10 mouse cellular contexts compared by ENCODE assay signal in genomic region chr14:103777386-103777785, GRCm38 (mm10).
DNase-seq lines count a peak whose midpoint lies in the region; ATAC-seq and TF ChIP-seq lines count a peak whose summit lies in the region.
"Had no signal": no experiment of that assay in that cellular context is flagged by ENCODE, and none has a peak within 500 bp of the region (broad histone marks: within the 10 kb centered on the region; RNA-seq: fewer than 3 reads in every experiment).

No protein-coding gene starts in this region.

- no peaks in the 10 kb centered on the region for H3K27me3 ChIP-seq in embryonic facial prominence, embryonic 14.5 days (replicated peaks; ENCODE audit: control insufficient read depth, insufficient read depth, low read length)
- H3K27me3 ChIP-seq in hindbrain, embryonic 13.5 days = no peaks in the 10 kb centered on the region
- no peaks in the 10 kb centered on the region for H3K27me3 ChIP-seq in neural tube, embryonic 12.5 days (replicated peaks)
- H3K27me3 ChIP-seq: CH12.LX; liver, embryonic 13.5 days had no signal

- TF ChIP-seq CTCF in brain, embryonic 14.5 days (IDR thresholded peaks at IDR 0.05; ENCODE audit: borderline replicate concordance, extremely low read depth, insufficient read depth, insufficient read length) = no peak
- TF ChIP-seq CTCF in left cerebral cortex, adult 2 months (IDR thresholded peaks at IDR 0.05) = no peak

- H3K9ac ChIP-seq in embryonic facial prominence, embryonic 14.5 days (ENCODE audit: low read depth, low read length) = no peak overlapping the region
- no peak overlapping the region for H3K9ac ChIP-seq in hindbrain, embryonic 13.5 days
- no peak overlapping the region for H3K9ac ChIP-seq in neural tube, embryonic 12.5 days
- H3K9ac ChIP-seq: liver, embryonic 13.5 days had no signal

- H3K4me1 ChIP-seq in embryonic facial prominence, embryonic 14.5 days (ENCODE audit: control insufficient read depth, insufficient read depth, low read length) = peaks cover 7% of the 10 kb centered on the region; the same call in 1 of the 2 replicates
- peaks cover 24% of the 10 kb centered on the region for H3K4me1 ChIP-seq in hindbrain, embryonic 13.5 days (replicated peaks)
- H3K4me1 ChIP-seq in neural tube, embryonic 12.5 days = peaks cover 9% of the 10 kb centered on the region
- H3K4me1 ChIP-seq: liver, embryonic 13.5 days had no signal

- H3K36me3 ChIP-seq in embryonic facial prominence, embryonic 14.5 days (ENCODE audit: control insufficient read depth, insufficient read depth, low read length) = no peaks in the 10 kb centered on the region
- no peaks in the 10 kb centered on the region for H3K36me3 ChIP-seq in hindbrain, embryonic 13.5 days
- H3K36me3 ChIP-seq in neural tube, embryonic 12.5 days = no peaks in the 10 kb centered on the region
- H3K36me3 ChIP-seq: liver, embryonic 13.5 days had no signal

- peak; percentile 60 for DNase-seq in brain, embryonic 14.5 days (ENCODE audit: low read depth)
- DNase-seq in embryonic facial prominence, embryonic 14.5 days (ENCODE audit: low spot score) = no peak
- no peak for DNase-seq in left cerebral cortex, adult 2 months (ENCODE audit: extremely low spot score in 1 of 2, low spot score in 2 of 2)
- no peak for DNase-seq in kidney, postnatal 4 days
- DNase-seq in cerebellum, adult 11 months = no peak
- DNase-seq: liver, embryonic 13.5 days had no signal

- H3K9me3 ChIP-seq in embryonic facial prominence, embryonic 14.5 days (ENCODE audit: control insufficient read depth, low read length) = no peaks in the 10 kb centered on the region
- H3K9me3 ChIP-seq in hindbrain, embryonic 13.5 days = no peaks in the 10 kb centered on the region
- no peaks in the 10 kb centered on the region for H3K9me3 ChIP-seq in neural tube, embryonic 12.5 days
- H3K9me3 ChIP-seq: liver, embryonic 13.5 days had no signal

- intact Hi-C loops in left cerebral cortex, adult 2 months (cut with DNase I) = loop anchor here (5.0 kb wide), 1 partner anchor 250 kb away; no protein-coding TSS in a partner anchor

- no peak for TF ChIP-seq POLR2A in brain, embryonic 14.5 days (IDR thresholded peaks at IDR 0.05; ENCODE audit: borderline replicate concordance, extremely low read depth, insufficient read depth, insufficient read length, poor library complexity, severe bottlenecking)

- no peak overlapping the region for H3K4me3 ChIP-seq in embryonic facial prominence, embryonic 14.5 days (ENCODE audit: low read depth, low read length)
- H3K4me3 ChIP-seq in hindbrain, embryonic 13.5 days = no peak overlapping the region
- H3K4me3 ChIP-seq in neural tube, embryonic 12.5 days = no peak overlapping the region
- no peak overlapping the region for H3K4me3 ChIP-seq in left cerebral cortex, adult 2 months
- H3K4me3 ChIP-seq: erythroblast, embryonic 14.5 days; liver, embryonic 13.5 days had no signal

- peak overlapping the region; percentile 57; the same call in 1 of the 2 replicates for H3K4me2 ChIP-seq in embryonic facial prominence, embryonic 14.5 days (ENCODE audit: low read depth, low read length)
- no peak overlapping the region; the same call in 1 of the 2 replicates for H3K4me2 ChIP-seq in hindbrain, embryonic 13.5 days
- no peak overlapping the region for H3K4me2 ChIP-seq in neural tube, embryonic 12.5 days (replicated peaks)
- H3K4me2 ChIP-seq: liver, embryonic 13.5 days had no signal

- H3K27ac ChIP-seq in embryonic facial prominence, embryonic 14.5 days (replicated peaks; ENCODE audit: low read depth, low read length) = peak overlapping the region; percentile 6; the same call in 1 of the 2 replicates
- H3K27ac ChIP-seq in hindbrain, embryonic 13.5 days = peak overlapping the region; percentile 86
- peak overlapping the region; percentile 34; the same call in 1 of the 2 replicates for H3K27ac ChIP-seq in neural tube, embryonic 12.5 days
- H3K27ac ChIP-seq in left cerebral cortex, adult 2 months = no peak overlapping the region; the same call in 1 of the 2 replicates
- H3K27ac ChIP-seq: liver, embryonic 13.5 days had no signal

- WGBS in embryonic facial prominence, embryonic 14.5 days = 45% methylated on average over 4 of the region's 4 CpGs
- 24% methylated on average over 4 of the region's 4 CpGs for WGBS in hindbrain, embryonic 13.5 days
- WGBS in neural tube, embryonic 12.5 days = 31% methylated on average over 4 of the region's 4 CpGs

- no peak for ATAC-seq in embryonic facial prominence, embryonic 14.5 days (ENCODE audit: low read depth)
- no peak for ATAC-seq in hindbrain, embryonic 13.5 days (ENCODE audit: low FRiP score)
- no peak for ATAC-seq in neural tube, embryonic 12.5 days (ENCODE audit: low FRiP score, low read depth)
